Mouse (Mus musculus) gastrocnemius, adult 18-20 months (tissue): ENCODE results near the gene Drd5. TPM values are rescaled to one million over a fixed set of nuclear protein-coding genes. Genes with fewer than 3 reads are reported as not detected.
A peak's percentile ranks its signal among the peaks of the same experiment; 100 is the strongest.

Experiments used
- DNase-seq: peaks from one replicate; pipeline ENCODE4 v3.0.0; 2021; ENCODE audit warnings: low spot score
- long read RNA-seq, 2 experiments: library from polyadenylated mRNA; stranded (forward); transcript quantifications; one replicate each; pipeline ENCODE4 v2.0.0; 2021
- total RNA-seq, 2 experiments: library from RNA; stranded (reverse); gene quantifications; 2 replicates each; pipeline ENCODE4 v1.2.3; 2021

The Drd5 gene
- total RNA-seq, result not detected
- long read RNA-seq, experiment 1, result 0 reads
- long read RNA-seq, experiment 2, result 0 reads

GRCm38 (mm10) chr5:38318966-38319786, at the start of gene Drd5:
Gene Drd5, plus strand, starts transcription at chr5:38319367.
- DNase-seq, result no peak

- no peak for DNase-seq
Measured at GRCm38 (mm10) chr5:38270942-38271341, 48.2 kb upstream of the Drd5 start.

- no peak for DNase-seq
Measured at GRCm38 (mm10) chr5:38273831-38274230, 45.3 kb upstream of the Drd5 start.

GRCm38 (mm10) chr5:38275771-38276170, 43.4 kb upstream of the Drd5 start, which contains the start of gene Otop1:
Gene Otop1, plus strand, starts transcription at chr5:38275972.
- DNase-seq, result no peak

- no peak for DNase-seq
Measured at GRCm38 (mm10) chr5:38276451-38276850, 42.7 kb upstream of the Drd5 start.

- no peak for DNase-seq
Measured at GRCm38 (mm10) chr5:38277098-38277866, 41.9 kb upstream of the Drd5 start.

- no peak for DNase-seq
Measured at GRCm38 (mm10) chr5:38277936-38278600, 41.1 kb upstream of the Drd5 start.

- DNase-seq, result no peak
Measured at GRCm38 (mm10) chr5:38280075-38280474, 39.1 kb upstream of the Drd5 start.

GRCm38 (mm10) chr5:38285724-38286123, 33.4 kb upstream of the Drd5 start:
- no peak for DNase-seq

- no peak for DNase-seq
Measured at GRCm38 (mm10) chr5:38288476-38288875, 30.7 kb upstream of the Drd5 start.

- no peak for DNase-seq
Measured at GRCm38 (mm10) chr5:38301761-38302411, 17.3 kb upstream of the Drd5 start.

GRCm38 (mm10) chr5:38302651-38303050, 16.5 kb upstream of the Drd5 start:
- DNase-seq, result no peak

- DNase-seq, result no peak
Measured at GRCm38 (mm10) chr5:38305241-38305640, 13.9 kb upstream of the Drd5 start.

GRCm38 (mm10) chr5:38307255-38308101, 11.7 kb upstream of the Drd5 start:
- peak; percentile 88 for DNase-seq

- peak; percentile 42 for DNase-seq
Measured at GRCm38 (mm10) chr5:38308873-38309272, 10.3 kb upstream of the Drd5 start.

GRCm38 (mm10) chr5:38309795-38310194, 9.4 kb upstream of the Drd5 start:
- DNase-seq, result no peak

GRCm38 (mm10) chr5:38333381-38333780, 14.2 kb downstream of the Drd5 start:
- DNase-seq, result no peak

- DNase-seq, result no peak
Measured at GRCm38 (mm10) chr5:38334582-38334981, 15.4 kb downstream of the Drd5 start.

- no peak for DNase-seq
Measured at GRCm38 (mm10) chr5:38343101-38343500, 23.9 kb downstream of the Drd5 start.

- DNase-seq, result no peak
Measured at GRCm38 (mm10) chr5:38346646-38347432, 27.7 kb downstream of the Drd5 start.
